Mouse (Mus musculus): ENCODE data around the gene Pfkl. TPM values are rescaled to one million over a fixed set of nuclear protein-coding genes. Genes with fewer than 3 reads are reported as not detected.
"Not testable (repeated sequence)": the region's sequence is repeated elsewhere in the genome, so short reads cannot be mapped to it uniquely, and the experiment has no call there.

Pfkl gene
- polyA plus RNA-seq, 1 experiment from 2014 or later, result 94.0 TPM

- not testable (repeated sequence) for H3K9me3 ChIP-seq (replicated peaks); H3K27ac ChIP-seq; H3K27me3 ChIP-seq; DNase-seq; H3K36me3 ChIP-seq; H3K9ac ChIP-seq; ATAC-seq (ENCODE audit: low read depth)
- WGBS (ENCODE audit: insufficient replicate concordance), result 77% methylated on average over 5 of the region's 5 CpGs
- Histone ChIP-seq H3K4me3 (replicated peaks) (peak overlapping the region; percentile 89; the same call in 1 of the 2 replicates), H3K4me1 (replicated peaks) (peaks cover 44% of the 10 kb centered on the region), H3K4me2 (peak overlapping the region; percentile 98)
These were observed 1.2 kb upstream of the Pfkl start for GRCm38 (mm10) chr10:78011116-78011515.

GRCm38 (mm10) chr10:78010335-78010734, 452 bp upstream of the Pfkl start:
- Histone ChIP-seq H3K4me2 (peak overlapping the region; percentile 98), H3K27ac (no peak overlapping the region; the same call in 1 of the 2 replicates), H3K9me3 (replicated peaks) (no peaks in the 10 kb centered on the region), H3K4me3 (replicated peaks) (peak overlapping the region; percentile 89), H3K9ac (peak overlapping the region; percentile 96), H3K27me3 (no peaks in the 10 kb centered on the region), H3K36me3 (peaks cover 13% of the 10 kb centered on the region), H3K4me1 (replicated peaks) (peaks cover 51% of the 10 kb centered on the region)
- ATAC-seq (ENCODE audit: low read depth) (no peak), DNase-seq (no peak)
- WGBS (ENCODE audit: insufficient replicate concordance), result 6% methylated on average over 10 of the region's 10 CpGs

DNA sequence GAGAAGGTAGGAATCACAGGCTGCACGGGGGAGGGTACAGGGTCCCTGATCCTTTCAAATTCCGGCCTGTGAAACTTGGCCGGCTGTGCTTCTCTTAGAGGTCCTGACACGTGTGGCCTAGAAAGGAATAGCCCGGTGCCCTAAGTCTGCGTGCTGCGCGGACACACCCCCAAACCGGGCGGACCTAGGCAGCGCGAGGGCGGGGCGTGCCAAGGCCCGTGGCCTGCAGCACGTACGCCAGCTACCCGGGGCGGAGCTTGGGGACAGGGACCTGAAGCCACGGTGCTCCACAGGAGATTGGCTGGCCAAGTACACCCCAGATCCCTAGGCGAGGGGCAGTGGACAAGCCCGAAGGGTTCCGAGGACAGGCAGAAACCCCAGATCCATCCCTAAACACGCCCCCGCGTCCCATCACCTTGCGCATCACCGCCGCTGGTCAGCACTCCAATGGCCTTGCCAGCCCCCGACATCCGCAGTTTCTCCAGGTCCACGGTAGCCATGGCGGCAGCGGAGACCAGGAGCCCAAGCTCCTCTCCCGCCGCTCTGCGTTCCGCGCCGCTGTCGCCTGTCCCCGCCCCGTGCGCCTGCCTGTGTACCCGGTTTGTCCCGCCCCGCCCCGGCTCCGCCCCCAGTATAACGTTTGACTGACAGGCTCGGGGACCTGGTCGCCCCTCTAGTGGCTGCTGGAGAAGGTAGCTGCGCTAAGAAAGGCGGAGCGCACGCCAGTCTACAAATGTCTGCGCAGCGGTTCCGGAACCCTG, 519 bp downstream of the Pfkl start:
- Histone ChIP-seq H3K4me1 (replicated peaks) (peaks cover 61% of the 10 kb centered on the region), H3K27me3 (no peaks in the 10 kb centered on the region), H3K27ac (peak overlapping the region; percentile 99), H3K4me3 (replicated peaks) (peak overlapping the region; percentile 89), H3K9me3 (replicated peaks) (no peaks in the 10 kb centered on the region), H3K9ac (peak overlapping the region; percentile 96), H3K36me3 (peaks cover 22% of the 10 kb centered on the region), H3K4me2 (peak overlapping the region; percentile 98)
- peak; percentile 95 for DNase-seq
- peak; percentile 89 for ATAC-seq (ENCODE audit: low read depth)
- WGBS (ENCODE audit: insufficient replicate concordance), result under 1% methylated on average over 59 of the region's 59 CpGs

DNA sequence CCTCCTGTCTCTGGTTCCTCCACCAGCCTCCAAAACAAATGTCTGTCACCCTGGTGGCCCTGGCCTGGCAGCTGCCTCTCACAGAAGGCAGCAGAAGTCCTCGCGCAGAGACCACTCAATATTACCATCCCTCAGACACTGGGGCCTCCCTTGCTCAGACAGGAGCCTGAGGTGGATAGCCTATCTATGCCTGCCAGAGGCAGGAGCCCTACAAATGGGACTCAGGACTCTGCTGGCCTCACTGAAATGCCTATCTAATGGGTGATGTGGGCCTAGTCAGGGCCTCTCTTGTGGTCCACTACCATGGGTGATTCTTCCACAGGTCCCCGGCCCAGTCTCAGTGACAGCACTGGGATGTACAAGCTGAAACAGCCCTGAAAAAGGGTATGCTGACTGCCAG, 1.7 kb downstream of the Pfkl start:
- Histone ChIP-seq H3K4me1 (replicated peaks) (peaks cover 72% of the 10 kb centered on the region), H3K27ac (peak overlapping the region; percentile 99), H3K9ac (peak overlapping the region; percentile 96), H3K4me3 (replicated peaks) (peak overlapping the region; percentile 89), H3K4me2 (peak overlapping the region; percentile 98), H3K9me3 (replicated peaks) (no peaks in the 10 kb centered on the region), H3K36me3 (peaks cover 33% of the 10 kb centered on the region), H3K27me3 (no peaks in the 10 kb centered on the region)
- DNase-seq (peak; percentile 72), ATAC-seq (ENCODE audit: low read depth) (peak; percentile 62)
- WGBS (ENCODE audit: insufficient replicate concordance), result 24% methylated on average over 3 of the region's 3 CpGs

GRCm38 (mm10) chr10:78007203-78007602, 2.7 kb downstream of the Pfkl start:
- no peak for ATAC-seq (ENCODE audit: low read depth)
- Histone ChIP-seq H3K36me3 (peaks cover 42% of the 10 kb centered on the region), H3K9me3 (replicated peaks) (no peaks in the 10 kb centered on the region), H3K27me3 (no peaks in the 10 kb centered on the region), H3K4me1 (replicated peaks) (peaks cover 72% of the 10 kb centered on the region), H3K4me3 (replicated peaks) (peak overlapping the region; percentile 89), H3K4me2 (peak overlapping the region; percentile 98), H3K27ac (peak overlapping the region; percentile 99), H3K9ac (peak overlapping the region; percentile 96)
- DNase-seq, result no peak
- 6% methylated on average over 7 of the region's 7 CpGs for WGBS (ENCODE audit: insufficient replicate concordance)

DNA sequence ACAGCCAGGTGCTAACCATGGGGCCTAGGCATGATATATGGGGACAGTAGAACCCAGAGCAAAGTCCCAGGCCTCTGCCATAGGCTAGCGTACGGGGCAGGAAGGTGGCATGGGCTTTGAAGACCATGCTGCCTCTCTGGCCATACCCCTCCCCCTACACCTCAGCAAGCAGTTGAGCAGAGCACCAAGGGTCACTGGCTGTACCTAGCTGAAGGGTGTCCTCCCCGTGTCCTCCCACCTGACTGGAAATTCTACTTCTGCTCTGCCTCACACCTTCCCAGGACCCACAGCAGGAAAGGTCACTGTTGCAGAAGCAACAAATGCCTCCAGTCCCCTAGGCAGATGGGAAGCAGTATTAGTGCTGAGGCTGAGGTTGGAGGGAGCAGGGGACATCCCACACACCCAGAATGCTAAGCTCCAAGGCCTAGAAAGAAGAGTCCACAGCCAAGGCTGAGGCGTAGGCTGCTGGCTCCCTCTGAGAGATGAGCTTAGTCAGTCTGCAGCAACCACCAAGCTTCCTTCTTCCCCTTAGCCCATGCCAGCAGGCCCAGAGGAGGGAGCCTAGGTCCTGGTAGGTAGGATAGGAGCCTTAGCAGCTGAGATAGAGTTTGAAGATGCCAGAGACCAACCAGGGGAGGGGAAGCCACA, 4.0 kb downstream of the Pfkl start:
- peak overlapping the region; percentile 98 for H3K4me2 ChIP-seq
- ATAC-seq (ENCODE audit: low read depth), result no peak
- no peak for DNase-seq
- no peaks in the 10 kb centered on the region for H3K9me3 ChIP-seq (replicated peaks)
- 84% methylated on average over 4 of the region's 4 CpGs for WGBS (ENCODE audit: insufficient replicate concordance)
- H3K27ac ChIP-seq, result peak overlapping the region; percentile 99
- H3K4me3 ChIP-seq (replicated peaks), result peak overlapping the region; percentile 89
- no peaks in the 10 kb centered on the region for H3K27me3 ChIP-seq
- H3K36me3 ChIP-seq, result peaks cover 55% of the 10 kb centered on the region
- H3K9ac ChIP-seq, result peak overlapping the region; percentile 96
- H3K4me1 ChIP-seq (replicated peaks), result peaks cover 75% of the 10 kb centered on the region

GRCm38 (mm10) chr10:78004479-78005100, 5.3 kb downstream of the Pfkl start:
- Histone ChIP-seq H3K9me3 (replicated peaks) (no peaks in the 10 kb centered on the region), H3K27me3 (no peaks in the 10 kb centered on the region), H3K27ac (peak overlapping the region; percentile 99), H3K9ac (peak overlapping the region; percentile 96), H3K4me1 (replicated peaks) (peaks cover 68% of the 10 kb centered on the region), H3K4me2 (peak overlapping the region; percentile 98), H3K36me3 (peaks cover 68% of the 10 kb centered on the region), H3K4me3 (replicated peaks) (peak overlapping the region; percentile 89)
- WGBS (ENCODE audit: insufficient replicate concordance), result 40% methylated on average over 3 of the region's 3 CpGs
- ATAC-seq (ENCODE audit: low read depth) (peak; percentile 73), DNase-seq (peak; percentile 67)

- Histone ChIP-seq H3K9me3 (replicated peaks) (no peaks in the 10 kb centered on the region), H3K27ac (peak overlapping the region; percentile 18; the same call in 1 of the 2 replicates), H3K4me2 (no peak overlapping the region), H3K27me3 (no peaks in the 10 kb centered on the region), H3K4me1 (replicated peaks) (peaks cover 51% of the 10 kb centered on the region), H3K36me3 (peaks cover 91% of the 10 kb centered on the region), H3K9ac (no peak overlapping the region), H3K4me3 (replicated peaks) (no peak overlapping the region)
- WGBS (ENCODE audit: insufficient replicate concordance), result 90% methylated on average over 2 of the region's 2 CpGs
- ATAC-seq (ENCODE audit: low read depth) (no peak), DNase-seq (no peak)
These were observed 7.6 kb downstream of the Pfkl start for GRCm38 (mm10) chr10:78002316-78002715.

DNA sequence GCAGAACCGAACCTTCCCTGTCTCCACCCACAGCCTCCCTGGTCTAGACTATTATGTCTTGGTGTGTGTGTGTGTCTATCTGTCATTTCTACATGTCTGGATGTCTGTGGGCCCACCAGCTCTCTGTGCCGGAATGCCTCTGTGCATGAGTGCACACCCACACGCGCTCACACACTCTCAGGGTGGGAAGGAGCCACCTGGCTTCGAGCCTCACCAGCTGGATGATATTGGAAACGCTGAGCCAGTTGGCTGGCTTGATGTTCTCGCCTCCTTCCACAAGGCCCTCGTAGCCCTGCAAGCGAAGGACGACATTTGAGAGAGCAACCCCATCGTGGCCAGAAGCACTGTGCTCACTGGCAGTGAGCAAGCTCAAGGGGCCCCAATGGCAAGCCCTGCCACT, 8.1 kb downstream of the Pfkl start:
- Histone ChIP-seq H3K9ac (no peak overlapping the region), H3K9me3 (replicated peaks) (no peaks in the 10 kb centered on the region), H3K4me2 (no peak overlapping the region), H3K36me3 (peaks cover 93% of the 10 kb centered on the region), H3K4me1 (replicated peaks) (peaks cover 46% of the 10 kb centered on the region), H3K4me3 (replicated peaks) (no peak overlapping the region), H3K27ac (no peak overlapping the region), H3K27me3 (no peaks in the 10 kb centered on the region)
- WGBS (ENCODE audit: insufficient replicate concordance), result 89% methylated on average over 11 of the region's 11 CpGs
- ATAC-seq (ENCODE audit: low read depth), result no peak
- no peak for DNase-seq

DNA sequence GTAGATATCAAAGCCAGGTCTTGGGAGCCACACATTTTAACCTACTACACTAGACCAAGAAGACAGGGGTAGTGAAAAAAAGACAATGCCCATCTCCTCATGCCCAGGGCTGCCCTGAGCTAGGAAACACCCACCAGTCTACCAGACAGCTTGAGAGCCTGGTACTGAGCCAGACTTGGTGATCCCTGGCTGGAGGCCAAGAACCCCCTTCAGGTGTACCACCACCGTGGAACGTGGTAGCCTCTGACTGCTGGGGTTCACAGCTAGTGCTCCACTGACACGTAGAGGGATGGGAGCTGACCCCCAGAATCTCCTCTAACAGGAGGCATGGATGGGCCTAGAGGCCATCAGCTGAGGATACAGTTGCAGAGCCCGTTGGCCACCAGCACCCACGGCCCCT, 9.7 kb downstream of the Pfkl start:
- no peak overlapping the region for H3K9ac ChIP-seq
- H3K4me1 ChIP-seq (replicated peaks), result peaks cover 30% of the 10 kb centered on the region
- no peak overlapping the region for H3K27ac ChIP-seq
- H3K4me3 ChIP-seq (replicated peaks), result no peak overlapping the region
- no peaks in the 10 kb centered on the region for H3K9me3 ChIP-seq (replicated peaks)
- DNase-seq (no peak), ATAC-seq (ENCODE audit: low read depth) (no peak)
- no peaks in the 10 kb centered on the region for H3K27me3 ChIP-seq
- WGBS (ENCODE audit: insufficient replicate concordance), result 90% methylated on average over 5 of the region's 5 CpGs
- peaks cover 98% of the 10 kb centered on the region for H3K36me3 ChIP-seq
- H3K4me2 ChIP-seq, result no peak overlapping the region

DNA sequence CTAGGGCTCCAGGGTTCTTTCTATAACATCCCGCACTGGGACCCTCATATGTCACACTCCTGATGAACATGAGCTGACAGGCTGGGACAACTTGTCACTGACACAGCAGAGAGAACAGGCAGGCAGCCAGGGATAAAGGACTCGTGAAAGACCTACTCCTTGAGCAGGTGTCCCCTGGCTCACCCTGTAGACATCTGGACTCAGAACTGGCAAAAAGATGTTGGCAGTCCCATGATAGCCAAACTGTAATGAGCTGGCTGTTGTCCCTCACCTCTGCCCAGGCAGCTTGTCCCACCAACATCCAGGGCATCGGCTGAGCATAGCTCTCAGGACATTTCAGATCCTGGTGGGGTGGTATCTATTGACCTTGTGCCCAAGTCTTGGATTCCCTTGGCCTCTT, 14.2 kb downstream of the Pfkl start:
- Histone ChIP-seq H3K4me1 (replicated peaks) (no peaks in the 10 kb centered on the region), H3K36me3 (peaks cover 100% of the 10 kb centered on the region), H3K9me3 (replicated peaks) (no peaks in the 10 kb centered on the region), H3K4me3 (replicated peaks) (no peak overlapping the region), H3K27ac (no peak overlapping the region), H3K9ac (no peak overlapping the region), H3K4me2 (no peak overlapping the region), H3K27me3 (no peaks in the 10 kb centered on the region)
- DNase-seq, result no peak
- ATAC-seq (ENCODE audit: low read depth), result no peak
- WGBS (ENCODE audit: insufficient replicate concordance), result 85% methylated on average over 3 of the region's 3 CpGs
